Mouse (Mus musculus): Measurements from ENCODE around the gene Fhdc1. TPM values are rescaled to one million over a fixed set of nuclear protein-coding genes. Genes with fewer than 3 reads are reported as not detected.

Fhdc1 gene
- polyA plus RNA-seq, 1 experiment: 0.44 TPM

GRCm38 (mm10) chr3:84467419-84468110, 12.7 kb downstream of the Fhdc1 start:
- Histone ChIP-seq H3ac (ENCODE audit: control insufficient read depth, insufficient read length, low read depth) (no peak overlapping the region), H3K36me3 (ENCODE audit: control insufficient read depth, insufficient read depth) (no peaks in the 10 kb centered on the region), H3K27me3 (ENCODE audit: control insufficient read depth, insufficient read depth, insufficient read length) (no peaks in the 10 kb centered on the region), H3K79me3 (ENCODE audit: low read depth) (no peaks in the 10 kb centered on the region), H3K79me2 (ENCODE audit: control insufficient read depth, insufficient read depth) (no peaks in the 10 kb centered on the region), H3K4me3 (ENCODE audit: insufficient read depth, poor library complexity, severe bottlenecking) (no peak overlapping the region)
- TF ChIP-seq MAX (IDR thresholded peaks at IDR 0.05) (no peak), CTCF (IDR thresholded peaks at IDR 0.05; ENCODE audit: control insufficient read depth, insufficient read depth, insufficient read length) (no peak), CEBPB (IDR thresholded peaks at IDR 0.05; ENCODE audit: low read depth) (no peak)

- no peaks in the 10 kb centered on the region for H3K79me3 ChIP-seq (ENCODE audit: low read depth)
- TF ChIP-seq MYOG (IDR thresholded peaks at IDR 0.05; ENCODE audit: control insufficient read depth, extremely low read depth, insufficient read length) (no peak), FOSL1 (IDR thresholded peaks at IDR 0.05; ENCODE audit: insufficient read depth, low read length, poor library complexity, severe bottlenecking) (no peak), CTCF (IDR thresholded peaks at IDR 0.05; ENCODE audit: control insufficient read depth, insufficient read depth, insufficient read length) (no peak)
- no peaks in the 10 kb centered on the region for H3K36me3 ChIP-seq (ENCODE audit: control insufficient read depth, insufficient read depth)
Observed at GRCm38 (mm10) chr3:84465822-84466500, 14.3 kb downstream of the Fhdc1 start.

GRCm38 (mm10) chr3:84461687-84462086, 18.5 kb downstream of the Fhdc1 start:
- no peaks in the 10 kb centered on the region for H3K79me3 ChIP-seq (ENCODE audit: low read depth)
- H3ac ChIP-seq (ENCODE audit: control insufficient read depth, insufficient read length, low read depth): no peak overlapping the region
- H3K27me3 ChIP-seq (ENCODE audit: control insufficient read depth, insufficient read depth, insufficient read length): no peaks in the 10 kb centered on the region
- H3K4me3 ChIP-seq (ENCODE audit: insufficient read depth, poor library complexity, severe bottlenecking): no peak overlapping the region
- TF ChIP-seq MYOD1 (IDR thresholded peaks at IDR 0.05; ENCODE audit: control insufficient read depth, insufficient read length, low read depth) (no peak), USF1 (IDR thresholded peaks at IDR 0.05; ENCODE audit: low read depth) (no peak), MYOG (IDR thresholded peaks at IDR 0.05; ENCODE audit: control insufficient read depth, extremely low read depth, insufficient read length) (no peak), CEBPB (IDR thresholded peaks at IDR 0.05; ENCODE audit: low read depth) (no peak), CTCF (IDR thresholded peaks at IDR 0.05; ENCODE audit: control insufficient read depth, insufficient read depth, insufficient read length) (no peak), MAX (IDR thresholded peaks at IDR 0.05) (no peak), FOSL1 (IDR thresholded peaks at IDR 0.05; ENCODE audit: insufficient read depth, low read length, poor library complexity, severe bottlenecking) (no peak)
- no peaks in the 10 kb centered on the region for H3K36me3 ChIP-seq (ENCODE audit: control insufficient read depth, insufficient read depth)
- H3K79me2 ChIP-seq (ENCODE audit: control insufficient read depth, insufficient read depth): no peaks in the 10 kb centered on the region

More at GRCm38 (mm10) chr3:84465822-84466500, 14.3 kb downstream of the Fhdc1 start:
- H3ac ChIP-seq (ENCODE audit: control insufficient read depth, insufficient read length, low read depth): no peak overlapping the region
- H3K27me3 ChIP-seq (ENCODE audit: control insufficient read depth, insufficient read depth, insufficient read length): no peaks in the 10 kb centered on the region
- no peak overlapping the region for H3K4me3 ChIP-seq (ENCODE audit: insufficient read depth, poor library complexity, severe bottlenecking)
- H3K79me2 ChIP-seq (ENCODE audit: control insufficient read depth, insufficient read depth): no peaks in the 10 kb centered on the region

GRCm38 (mm10) chr3:84460952-84461351, 19.3 kb downstream of the Fhdc1 start:
- H3K4me3 ChIP-seq (ENCODE audit: insufficient read depth, poor library complexity, severe bottlenecking): no peak overlapping the region
- TF ChIP-seq USF1 (IDR thresholded peaks at IDR 0.05; ENCODE audit: low read depth) (peak; percentile 75), CEBPB (IDR thresholded peaks at IDR 0.05; ENCODE audit: low read depth) (no peak)
- H3K79me2 ChIP-seq (ENCODE audit: control insufficient read depth, insufficient read depth): no peaks in the 10 kb centered on the region
- H3ac ChIP-seq (ENCODE audit: control insufficient read depth, insufficient read length, low read depth): no peak overlapping the region
- H3K27me3 ChIP-seq (ENCODE audit: control insufficient read depth, insufficient read depth, insufficient read length): no peaks in the 10 kb centered on the region
- no peaks in the 10 kb centered on the region for H3K36me3 ChIP-seq (ENCODE audit: control insufficient read depth, insufficient read depth)
- H3K79me3 ChIP-seq (ENCODE audit: low read depth): no peaks in the 10 kb centered on the region

GRCm38 (mm10) chr3:84460499-84460898, 19.7 kb downstream of the Fhdc1 start:
- Histone ChIP-seq H3K36me3 (ENCODE audit: control insufficient read depth, insufficient read depth) (no peaks in the 10 kb centered on the region), H3K79me2 (ENCODE audit: control insufficient read depth, insufficient read depth) (no peaks in the 10 kb centered on the region), H3ac (ENCODE audit: control insufficient read depth, insufficient read length, low read depth) (no peak overlapping the region), H3K4me3 (ENCODE audit: insufficient read depth, poor library complexity, severe bottlenecking) (no peak overlapping the region), H3K27me3 (ENCODE audit: control insufficient read depth, insufficient read depth, insufficient read length) (no peaks in the 10 kb centered on the region), H3K79me3 (ENCODE audit: low read depth) (no peaks in the 10 kb centered on the region)
- TF ChIP-seq MYOD1 (IDR thresholded peaks at IDR 0.05; ENCODE audit: control insufficient read depth, insufficient read length, low read depth) (no peak), CEBPB (IDR thresholded peaks at IDR 0.05; ENCODE audit: low read depth) (no peak), MYOG (IDR thresholded peaks at IDR 0.05; ENCODE audit: control insufficient read depth, extremely low read depth, insufficient read length) (no peak), FOSL1 (IDR thresholded peaks at IDR 0.05; ENCODE audit: insufficient read depth, low read length, poor library complexity, severe bottlenecking) (no peak), USF1 (IDR thresholded peaks at IDR 0.05; ENCODE audit: low read depth) (no peak), MAX (IDR thresholded peaks at IDR 0.05) (no peak), CTCF (IDR thresholded peaks at IDR 0.05; ENCODE audit: control insufficient read depth, insufficient read depth, insufficient read length) (no peak)

- TF ChIP-seq MYOD1 (IDR thresholded peaks at IDR 0.05; ENCODE audit: control insufficient read depth, insufficient read length, low read depth): no peak
- no peak for TF ChIP-seq CTCF (IDR thresholded peaks at IDR 0.05; ENCODE audit: control insufficient read depth, insufficient read depth, insufficient read length)
- no peak for TF ChIP-seq FOSL1 (IDR thresholded peaks at IDR 0.05; ENCODE audit: insufficient read depth, low read length, poor library complexity, severe bottlenecking)
- peak; percentile 71 for TF ChIP-seq CEBPB (IDR thresholded peaks at IDR 0.05; ENCODE audit: low read depth)
- no peak for TF ChIP-seq USF1 (IDR thresholded peaks at IDR 0.05; ENCODE audit: low read depth)
- no peak for TF ChIP-seq MAX (IDR thresholded peaks at IDR 0.05)
- no peak for TF ChIP-seq MYOG (IDR thresholded peaks at IDR 0.05; ENCODE audit: control insufficient read depth, extremely low read depth, insufficient read length)
Observed at GRCm38 (mm10) chr3:84455733-84456417, 24.4 kb downstream of the Fhdc1 start.

More at GRCm38 (mm10) chr3:84455733-84456417, 24.4 kb downstream of the Fhdc1 start:
- H3K27me3 ChIP-seq (ENCODE audit: control insufficient read depth, insufficient read depth, insufficient read length): no peaks in the 10 kb centered on the region
- H3K79me3 ChIP-seq (ENCODE audit: low read depth): no peaks in the 10 kb centered on the region
- no peak overlapping the region for H3K4me3 ChIP-seq (ENCODE audit: insufficient read depth, poor library complexity, severe bottlenecking)
- H3K79me2 ChIP-seq (ENCODE audit: control insufficient read depth, insufficient read depth): no peaks in the 10 kb centered on the region
- no peaks in the 10 kb centered on the region for H3K36me3 ChIP-seq (ENCODE audit: control insufficient read depth, insufficient read depth)
- H3ac ChIP-seq (ENCODE audit: control insufficient read depth, insufficient read length, low read depth): no peak overlapping the region
